Mouse (Mus musculus) CH12.LX (cell line): ENCODE measurements around the gene Sypl.

ENCODE experiments used
- CTCF ChIP-seq, 2 experiments: IDR thresholded peaks in 1 of 2; conservative IDR thresholded peaks in 1 of 2; 2 replicates each; pipeline ENCODE4 v1.5.1; 2011 to 2012; ENCODE audit warnings: low read depth in 2 of 2, low read length in 2 of 2, improper control_type of control experiment in 1 of 2, inconsistent platforms in 1 of 2, mild to moderate bottlenecking in 1 of 2, moderate library complexity in 1 of 2
- IRF4 ChIP-seq: IDR thresholded peaks from 2 replicates; pipeline ENCODE4 v1.6.1; 2014; ENCODE audit warnings: low read depth, mild to moderate bottlenecking, inconsistent platforms, low read length, improper control_type of control experiment
- MAZ ChIP-seq: IDR thresholded peaks from 2 replicates; pipeline ENCODE4 v1.6.1; 2012; ENCODE audit warnings: low read depth, mild to moderate bottlenecking, inconsistent platforms, low read length, improper control_type of control experiment, moderate library complexity
- MXI1 ChIP-seq: IDR thresholded peaks from 2 replicates; pipeline ENCODE4 v1.6.1; 2011; ENCODE audit warnings: mild to moderate bottlenecking, low read depth, low read length, improper control_type of control experiment
- TCF12 ChIP-seq: IDR thresholded peaks from 2 replicates; pipeline ENCODE4 v1.6.1; 2014; ENCODE audit warnings: low read depth, mild to moderate bottlenecking, inconsistent platforms, low read length, improper control_type of control experiment
- ZKSCAN1 ChIP-seq: IDR thresholded peaks from 2 replicates; pipeline ENCODE4 v1.6.1; 2012; ENCODE audit warnings: low read depth, inconsistent platforms, low read length, improper control_type of control experiment, borderline replicate concordance

- no peak for TF ChIP-seq TCF12
- TF ChIP-seq MAZ: no peak
- no peak for TF ChIP-seq CTCF (conservative IDR thresholded peaks at IDR 0.05 in 1 of 2, IDR thresholded peaks at IDR 0.05 in 1 of 2; ENCODE audit: low read depth in 2 of 2, low read length in 2 of 2)
- no peak for TF ChIP-seq ZKSCAN1
- TF ChIP-seq IRF4: no peak
- no peak for TF ChIP-seq MXI1
Measured at GRCm38 (mm10) chr12:32919527-32919926, 34.2 kb upstream of the Sypl start.
